Mouse (Mus musculus): Measurements from ENCODE around the gene Dnajc17.

DNA sequence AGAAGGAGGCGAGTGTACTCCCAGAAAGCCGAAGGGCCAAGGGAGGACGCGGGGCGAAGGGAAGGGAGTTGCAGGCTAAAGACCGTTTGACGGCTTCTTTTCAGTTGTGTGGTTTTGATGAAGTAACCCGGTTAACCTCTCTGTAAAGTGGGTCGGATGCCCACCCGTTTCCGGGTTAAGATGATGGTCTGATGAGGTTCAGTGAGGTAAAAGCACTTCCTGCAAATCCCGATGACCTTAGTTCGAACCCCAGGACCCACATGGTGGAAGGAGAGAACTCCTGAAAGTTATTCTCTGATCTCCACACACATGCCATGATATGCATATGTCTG lies 547 bp upstream of the Dnajc17 start:
- TF ChIP-seq GATA1 (IDR thresholded peaks at IDR 0.05; ENCODE audit: borderline replicate concordance, low read length) (no peak), FLI1 (IDR thresholded peaks at IDR 0.05; ENCODE audit: low read length) (no peak)

Data from megakaryocyte, embryonic 14.5 days (primary cell).